Mouse (Mus musculus) midbrain, embryonic 15.5 days (tissue): ENCODE data around the gene Syt14. TPM values are rescaled to one million over a fixed set of nuclear protein-coding genes. Genes with fewer than 3 reads are reported as not detected.

Experiments used
- ATAC-seq: fragments of 200-750 bp; cut with Nextera tagmentation; replicated peaks from 2 replicates; pipeline ENCODE4 v1.8.0; 2017; ENCODE audit warnings: moderate TSS enrichment
- H3K27ac ChIP-seq: fragments of 300-500 bp; sonication (generic); 2 replicates; pipeline ENCODE4 v1.5.1; 2015; ENCODE audit warnings: mild to moderate bottlenecking, inconsistent platforms
- H3K27me3 ChIP-seq: fragments of 300-500 bp; sonication (generic); replicated peaks from 2 replicates; pipeline ENCODE4 v1.6.1; 2015; ENCODE audit warnings: inconsistent platforms
- H3K36me3 ChIP-seq: fragments of 300-500 bp; sonication (generic); replicated peaks from 2 replicates; pipeline ENCODE4 v1.6.1; 2015; ENCODE audit warnings: inconsistent platforms
- H3K4me1 ChIP-seq: fragments of 300-500 bp; sonication (generic); 2 replicates; pipeline ENCODE4 v1.6.1; 2015; ENCODE audit warnings: inconsistent platforms
- H3K4me2 ChIP-seq: fragments of 300-500 bp; sonication (generic); 2 replicates; pipeline ENCODE4 v1.6.1; 2015; ENCODE audit warnings: inconsistent platforms, mild to moderate bottlenecking, moderate library complexity
- H3K4me3 ChIP-seq: fragments of 300-500 bp; sonication (generic); 2 replicates; pipeline ENCODE4 v1.5.1; 2015; ENCODE audit warnings: mild to moderate bottlenecking, inconsistent platforms
- H3K9ac ChIP-seq: fragments of 300-500 bp; sonication (generic); 2 replicates; pipeline ENCODE4 v1.6.1; 2015; ENCODE audit warnings: mild to moderate bottlenecking, inconsistent platforms
- H3K9me3 ChIP-seq: fragments of 300-500 bp; sonication (generic); 2 replicates; pipeline ENCODE4 v1.6.1; 2016; ENCODE audit warnings: inconsistent platforms
- WGBS: fragments of 180-500 bp; shearing (Covaris S2); methylation state at CpG from one replicate; pipeline ENCODE4 v1.1.7; 2015; ENCODE audit warnings: mixed read lengths; 5-methylcytosine and 5-hydroxymethylcytosine counted together
- polyA plus RNA-seq: library from polyadenylated mRNA; unstranded; fragments of >200 nt; fragmentation: Nextera tagmentation; extraction: Ambion mirVana; gene quantifications from 2 replicates; pipeline ENCODE4 v1.2.1, GENCODE M21; 2015

Gene Syt14
- 7.8 and 9.1 TPM in 2 replicates for polyA plus RNA-seq

DNA sequence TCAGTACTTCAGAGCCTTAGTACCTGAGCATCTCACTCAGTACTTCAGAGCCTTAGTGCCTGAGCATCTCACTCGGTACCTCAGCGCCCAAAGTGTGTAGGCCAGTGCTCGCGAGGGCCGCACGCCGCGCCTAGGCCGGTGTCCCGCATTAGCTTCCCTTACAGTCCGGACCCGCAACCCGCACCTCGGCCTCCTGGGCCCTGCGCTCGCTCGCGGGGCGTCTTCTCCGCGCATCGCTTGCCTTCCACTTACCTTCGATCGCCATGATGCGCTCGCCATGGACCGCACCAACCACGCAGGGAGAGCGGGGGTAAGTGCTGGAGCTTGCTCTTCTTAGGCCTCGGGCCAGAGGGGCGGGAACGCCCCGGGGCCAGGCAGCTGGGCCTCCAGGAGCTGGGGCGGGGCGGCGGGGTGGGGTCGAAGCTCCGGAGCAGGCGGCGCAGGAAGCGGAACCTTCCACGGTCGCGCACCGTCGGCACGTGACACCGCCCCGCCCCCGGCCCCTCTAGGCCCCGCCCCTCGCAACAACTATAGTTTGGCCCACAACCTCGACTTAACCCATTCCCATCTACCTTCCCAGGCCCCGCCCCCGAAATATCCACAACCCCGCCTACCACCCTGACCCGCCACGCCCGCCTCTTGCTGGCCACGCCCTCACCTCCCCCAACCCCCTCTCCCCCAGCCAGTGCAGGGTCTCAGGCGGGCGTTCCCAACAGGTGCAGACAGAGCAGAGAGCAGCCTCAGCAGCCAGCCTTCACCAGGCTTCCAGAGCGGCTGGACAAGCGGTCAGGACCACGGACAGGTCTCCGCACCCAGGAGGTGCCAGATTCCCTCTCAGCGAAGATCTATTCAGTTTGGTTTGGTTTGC, at the start of gene Syt14:
Gene Syt14 (minus strand): TSS at position 405 of the 868 bp plus-strand sequence.
- peak within 1 kb of the TSS; percentile 86 for H3K4me3 ChIP-seq
- H3K27me3 ChIP-seq = 0 out of 2 replicates have a peak, but pooled peaks cover 3% of the 10 kb centered on the region
- H3K9ac ChIP-seq = peak within 1 kb of the TSS; percentile 76
- peak; percentile 94 for ATAC-seq
- H3K4me1 ChIP-seq = peaks cover 8% of the 10 kb centered on the region
- peak within 1 kb of the TSS; percentile 66 for H3K4me2 ChIP-seq
- H3K36me3 ChIP-seq = no peaks in the 10 kb centered on the region
- under 1% methylated on average over 66 of the region's 67 CpGs for WGBS
- peak within 1 kb of the TSS; percentile 75 for H3K27ac ChIP-seq
- no peaks in the 10 kb centered on the region for H3K9me3 ChIP-seq

DNA sequence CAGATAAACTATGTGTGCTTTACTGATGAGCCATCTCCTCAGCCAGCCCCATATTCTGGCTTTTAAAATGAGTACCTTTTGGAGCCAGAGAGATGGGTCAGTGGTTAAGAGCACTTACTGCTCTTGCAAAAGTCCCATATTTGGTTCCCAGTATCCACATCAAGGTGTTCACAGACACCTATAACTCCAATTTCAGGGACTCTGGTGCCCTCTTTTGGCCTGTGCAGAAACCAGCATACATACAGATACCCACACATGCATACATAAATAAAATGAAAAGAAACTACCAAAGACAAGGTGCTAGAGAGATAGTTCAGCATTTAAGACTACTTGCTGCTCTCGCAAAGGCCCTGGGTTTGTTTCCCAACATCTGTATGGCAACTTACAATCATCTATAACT, 48.4 kb upstream of the Syt14 start:
- Histone ChIP-seq H3K9ac (no peak overlapping the region), H3K9me3 (no peaks in the 10 kb centered on the region), H3K36me3 (no peaks in the 10 kb centered on the region), H3K4me2 (no peak overlapping the region), H3K4me3 (no peak overlapping the region), H3K4me1 (peaks cover 24% of the 10 kb centered on the region), H3K27ac (no peak overlapping the region), H3K27me3 (no peaks in the 10 kb centered on the region)
- no peak for ATAC-seq
- WGBS = 95% methylated on average over 1 of the region's 1 CpGs

DNA sequence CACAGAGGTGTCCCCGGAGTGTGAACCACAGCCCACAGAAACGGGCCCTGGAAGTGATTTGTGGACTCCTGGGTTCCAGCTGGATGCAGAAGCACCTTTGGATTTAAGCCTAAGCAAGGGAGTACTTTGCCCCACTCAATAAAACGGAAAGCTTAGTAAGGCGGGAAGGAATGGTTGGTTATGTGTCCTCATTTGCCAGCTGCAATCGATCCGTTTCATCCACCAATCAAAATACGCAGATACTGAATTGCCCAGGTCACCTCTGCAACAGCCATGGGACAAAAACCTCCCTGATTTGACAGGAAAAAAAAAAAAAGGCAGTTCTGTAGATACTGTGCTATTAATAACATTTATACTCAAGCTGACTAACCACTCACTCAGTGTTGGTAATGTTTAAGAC, 47.5 kb upstream of the Syt14 start:
- Histone ChIP-seq H3K4me1 (peaks cover 24% of the 10 kb centered on the region), H3K9me3 (no peaks in the 10 kb centered on the region), H3K36me3 (no peaks in the 10 kb centered on the region), H3K27ac (peak overlapping the region; percentile 40), H3K9ac (no peak overlapping the region), H3K27me3 (no peaks in the 10 kb centered on the region), H3K4me2 (no peak overlapping the region), H3K4me3 (no peak overlapping the region)
- ATAC-seq = 0 out of 2 replicates have a peak, but pooled peaks have one; percentile 20
- 78% methylated on average over 7 of the region's 7 CpGs for WGBS

DNA sequence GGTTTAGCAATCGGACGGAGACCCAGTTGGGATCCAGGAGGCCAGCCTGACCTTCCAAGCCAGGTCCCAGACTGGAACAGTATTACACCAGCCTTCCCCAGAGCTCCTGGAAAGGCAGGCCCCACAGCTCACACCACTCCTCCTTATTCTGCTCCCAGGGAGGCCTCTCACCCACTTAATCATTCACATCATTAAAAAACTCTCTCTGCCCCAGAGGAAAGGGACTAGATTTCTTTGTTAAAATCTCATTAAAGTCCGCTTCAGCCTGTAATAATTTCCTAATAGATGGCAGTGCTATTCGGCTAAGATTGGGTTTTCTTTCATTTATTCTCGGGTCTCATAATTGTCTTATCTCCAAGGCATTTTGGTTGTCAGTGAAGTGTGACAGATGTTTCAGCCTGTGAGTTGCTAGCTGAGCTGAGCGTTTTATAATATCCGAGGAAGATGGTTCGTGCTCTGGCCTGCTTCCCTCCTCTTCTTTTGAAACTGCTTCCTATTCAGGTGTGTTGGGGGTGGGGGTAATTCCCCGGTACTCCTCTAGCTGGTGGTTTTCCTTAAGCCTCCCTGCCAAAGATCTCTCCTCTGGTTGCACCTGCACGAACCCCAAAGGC, 46.8 kb upstream of the Syt14 start:
- no peak overlapping the region for H3K9ac ChIP-seq
- peak; percentile 70; the same call in 1 of the 2 replicates for ATAC-seq
- WGBS = 27% methylated on average over 10 of the region's 10 CpGs
- H3K27me3 ChIP-seq = no peaks in the 10 kb centered on the region
- H3K27ac ChIP-seq = peak overlapping the region; percentile 40
- H3K4me3 ChIP-seq = no peak overlapping the region
- H3K4me2 ChIP-seq = no peak overlapping the region
- H3K36me3 ChIP-seq = no peaks in the 10 kb centered on the region
- no peaks in the 10 kb centered on the region for H3K9me3 ChIP-seq
- peaks cover 24% of the 10 kb centered on the region for H3K4me1 ChIP-seq

- Histone ChIP-seq H3K9me3 (no peaks in the 10 kb centered on the region), H3K4me2 (no peak overlapping the region), H3K27ac (no peak overlapping the region), H3K9ac (no peak overlapping the region), H3K4me1 (no peaks in the 10 kb centered on the region), H3K27me3 (no peaks in the 10 kb centered on the region), H3K4me3 (no peak overlapping the region), H3K36me3 (no peaks in the 10 kb centered on the region)
- ATAC-seq = no peak
- 91% methylated on average over 3 of the region's 3 CpGs for WGBS
These were observed 27.0 kb upstream of the Syt14 start for GRCm38 (mm10) chr1:193062618-193063017.

DNA sequence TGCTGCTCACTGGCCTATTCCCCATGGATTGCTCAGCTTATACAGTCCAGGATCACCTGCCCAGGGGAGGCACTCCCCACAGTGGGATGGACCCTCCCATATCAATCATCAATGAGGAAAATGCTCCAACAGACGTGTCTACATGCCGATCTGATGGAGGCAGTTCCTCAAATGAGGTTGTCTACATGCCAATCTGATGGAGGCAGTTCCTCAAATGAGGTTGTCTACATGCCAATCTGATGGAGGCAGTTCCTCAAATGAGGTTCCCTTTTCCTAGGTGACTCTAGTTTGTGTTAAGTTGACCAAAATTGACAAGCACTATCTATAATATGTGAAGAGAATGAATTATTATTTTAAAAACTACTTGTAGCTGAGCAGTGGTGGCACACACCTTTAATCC, 24.6 kb upstream of the Syt14 start:
- Histone ChIP-seq H3K27ac (no peak overlapping the region), H3K9me3 (no peaks in the 10 kb centered on the region), H3K36me3 (no peaks in the 10 kb centered on the region), H3K9ac (no peak overlapping the region), H3K27me3 (no peaks in the 10 kb centered on the region), H3K4me1 (no peaks in the 10 kb centered on the region), H3K4me3 (no peak overlapping the region), H3K4me2 (no peak overlapping the region)
- WGBS = 91% methylated on average over 2 of the region's 2 CpGs
- ATAC-seq = no peak

DNA sequence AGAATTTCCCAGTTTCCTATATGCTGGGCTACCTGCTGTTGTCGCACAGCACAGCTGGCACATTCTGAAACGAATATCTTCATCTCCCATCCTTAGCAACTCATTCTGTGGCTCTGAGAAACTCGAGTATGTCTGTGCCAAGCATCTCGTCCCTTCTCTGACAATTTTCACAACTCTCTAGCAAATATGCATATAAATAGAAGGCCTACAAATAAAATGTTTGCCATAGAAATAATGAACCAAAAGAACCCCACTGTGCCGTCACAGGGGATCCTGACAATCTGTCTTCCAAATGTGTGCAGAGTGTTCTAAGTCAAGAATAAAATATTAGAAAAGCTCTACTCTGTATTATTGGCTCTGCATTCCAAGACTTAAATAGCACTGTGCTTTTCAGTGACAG, 24.0 kb upstream of the Syt14 start:
- Histone ChIP-seq H3K4me2 (no peak overlapping the region), H3K9ac (no peak overlapping the region), H3K27ac (no peak overlapping the region), H3K4me3 (no peak overlapping the region), H3K27me3 (no peaks in the 10 kb centered on the region), H3K36me3 (no peaks in the 10 kb centered on the region), H3K4me1 (no peaks in the 10 kb centered on the region), H3K9me3 (no peaks in the 10 kb centered on the region)
- ATAC-seq = no peak
- 67% methylated on average over 5 of the region's 5 CpGs for WGBS

- ATAC-seq = no peak
- H3K27ac ChIP-seq = no peak overlapping the region
- no peak overlapping the region for H3K4me3 ChIP-seq
- H3K4me2 ChIP-seq = no peak overlapping the region
- H3K9ac ChIP-seq = no peak overlapping the region
- H3K27me3 ChIP-seq = no peaks in the 10 kb centered on the region
- H3K9me3 ChIP-seq = no peaks in the 10 kb centered on the region
- no peaks in the 10 kb centered on the region for H3K36me3 ChIP-seq
- WGBS = 74% methylated on average over 5 of the region's 5 CpGs
- H3K4me1 ChIP-seq = no peaks in the 10 kb centered on the region
These were observed 18.8 kb upstream of the Syt14 start for GRCm38 (mm10) chr1:193054401-193054800.

DNA sequence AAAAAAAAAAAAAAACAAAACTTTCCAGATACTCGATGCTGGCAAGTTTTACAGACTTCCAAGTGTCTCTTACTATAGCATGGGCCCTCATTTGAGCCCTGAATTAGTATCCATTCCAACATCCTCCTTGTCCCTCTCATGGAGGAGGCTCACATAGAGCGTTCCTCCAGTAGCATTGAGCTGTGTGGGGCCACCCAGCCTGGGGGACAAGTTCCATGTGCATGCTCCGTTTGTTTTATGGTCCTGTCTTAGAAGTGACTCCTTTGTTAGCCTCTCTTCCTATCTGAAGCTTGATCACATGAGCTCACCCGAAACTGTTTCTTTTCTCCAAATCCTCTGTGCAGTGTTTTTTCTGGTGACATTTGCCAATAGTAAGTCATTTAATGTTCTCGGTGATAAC, 17.5 kb upstream of the Syt14 start:
- Histone ChIP-seq H3K4me2 (no peak overlapping the region), H3K9me3 (no peaks in the 10 kb centered on the region), H3K36me3 (no peaks in the 10 kb centered on the region), H3K9ac (no peak overlapping the region), H3K4me1 (no peaks in the 10 kb centered on the region), H3K27me3 (no peaks in the 10 kb centered on the region), H3K4me3 (no peak overlapping the region), H3K27ac (no peak overlapping the region)
- no peak for ATAC-seq
- WGBS = 82% methylated on average over 5 of the region's 5 CpGs

- H3K4me3 ChIP-seq = no peak overlapping the region
- WGBS = 92% methylated on average over 4 of the region's 4 CpGs
- H3K4me1 ChIP-seq = no peaks in the 10 kb centered on the region
- H3K27ac ChIP-seq = no peak overlapping the region
- no peaks in the 10 kb centered on the region for H3K9me3 ChIP-seq
- H3K4me2 ChIP-seq = no peak overlapping the region
- H3K36me3 ChIP-seq = no peaks in the 10 kb centered on the region
- no peak for ATAC-seq
- no peaks in the 10 kb centered on the region for H3K27me3 ChIP-seq
- H3K9ac ChIP-seq = no peak overlapping the region
These were observed 12.0 kb upstream of the Syt14 start for GRCm38 (mm10) chr1:193047616-193048015.

DNA sequence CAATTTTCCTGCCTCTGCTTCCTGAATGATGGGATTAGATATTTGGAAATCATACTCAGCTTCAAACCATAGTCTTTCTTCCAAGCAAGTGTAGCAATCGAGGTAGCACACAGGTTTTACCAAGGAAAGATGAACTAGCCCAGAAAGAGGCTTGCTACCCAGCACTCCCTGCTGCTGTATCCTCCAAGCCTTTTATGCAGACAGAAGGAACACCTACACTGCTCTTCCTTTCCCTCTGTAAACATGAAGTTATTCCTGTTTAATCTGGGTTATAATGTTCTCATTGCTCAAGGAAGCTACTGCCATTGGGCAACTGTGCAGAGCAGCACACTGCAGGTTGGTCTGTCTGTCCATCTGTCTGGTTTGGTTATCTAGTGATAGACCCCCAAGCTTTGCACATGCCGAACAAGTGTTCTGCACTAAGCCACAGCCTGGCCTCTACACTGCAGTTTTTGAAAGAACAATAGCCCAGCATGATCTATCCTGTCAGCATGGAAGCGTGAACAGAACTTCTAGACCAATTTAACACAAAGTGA, 7.3 kb upstream of the Syt14 start:
- Histone ChIP-seq H3K4me2 (no peak overlapping the region), H3K27me3 (peaks cover 3% of the 10 kb centered on the region; the same call in 1 of the 2 replicates), H3K36me3 (no peaks in the 10 kb centered on the region), H3K9me3 (no peaks in the 10 kb centered on the region), H3K4me1 (no peaks in the 10 kb centered on the region), H3K27ac (no peak overlapping the region), H3K9ac (no peak overlapping the region), H3K4me3 (no peak overlapping the region)
- 49% methylated on average over 3 of the region's 3 CpGs for WGBS
- ATAC-seq = no peak

DNA sequence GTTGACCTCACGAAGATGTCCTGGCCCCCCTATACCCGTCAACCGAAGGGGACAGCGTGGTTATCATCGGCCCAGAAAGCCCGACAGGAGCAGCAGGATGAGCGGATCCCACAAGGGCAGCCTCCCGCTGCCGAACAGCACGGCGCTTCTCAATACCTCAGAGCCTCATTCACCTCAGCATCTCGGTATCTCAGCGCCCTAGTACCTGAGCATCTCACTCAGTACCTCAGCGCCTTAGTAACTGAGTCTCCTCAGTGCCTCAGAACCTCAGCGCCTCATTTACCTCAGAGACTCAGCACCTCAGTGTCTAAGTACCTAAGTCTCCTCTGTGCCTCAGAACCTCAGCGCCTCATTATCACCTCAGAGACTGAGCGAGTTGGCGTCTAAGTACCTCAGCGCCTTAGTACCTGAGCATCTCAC, 614 bp downstream of the Syt14 start:
- Histone ChIP-seq H3K4me3 (peak overlapping the region; percentile 86), H3K27me3 (0 out of 2 replicates have a peak, but pooled peaks cover 3% of the 10 kb centered on the region), H3K36me3 (no peaks in the 10 kb centered on the region), H3K9ac (peak overlapping the region; percentile 76), H3K4me2 (peak overlapping the region; percentile 66), H3K27ac (peak overlapping the region; percentile 75), H3K9me3 (no peaks in the 10 kb centered on the region), H3K4me1 (peaks cover 8% of the 10 kb centered on the region)
- WGBS = under 1% methylated on average over 19 of the region's 19 CpGs
- no peak; the same call in 1 of the 2 replicates for ATAC-seq
